ENCODE assay signal across 8 mouse cellular contexts in genomic region chr6:106645496-106646211, GRCm38 (mm10).
DNase-seq lines count a peak whose midpoint lies in the region; ATAC-seq and TF ChIP-seq lines count a peak whose summit lies in the region.

No protein-coding gene starts in this region.

- H3K9me3 ChIP-seq in intestine, embryonic 14.5 days (ENCODE audit: control insufficient read depth, low read length): no peaks in the 10 kb centered on the region
- no peaks in the 10 kb centered on the region for H3K9me3 ChIP-seq in intestine, embryonic 15.5 days
- H3K9me3 ChIP-seq in liver, postnatal 0 days (ENCODE audit: low read length): no peaks in the 10 kb centered on the region

- no peaks in the 10 kb centered on the region for H3K27me3 ChIP-seq in intestine, embryonic 14.5 days (replicated peaks; ENCODE audit: control insufficient read depth, insufficient read depth, low read length)
- H3K27me3 ChIP-seq in intestine, embryonic 15.5 days (replicated peaks): no peaks in the 10 kb centered on the region
- H3K27me3 ChIP-seq in liver, postnatal 0 days (ENCODE audit: insufficient read depth, low read length): no peaks in the 10 kb centered on the region

- H3K4me2 ChIP-seq in intestine, embryonic 14.5 days (ENCODE audit: low read length): no peak overlapping the region
- no peak overlapping the region for H3K4me2 ChIP-seq in intestine, embryonic 15.5 days (replicated peaks)
- H3K4me2 ChIP-seq in liver, postnatal 0 days (ENCODE audit: low read depth, low read length): no peak overlapping the region

- no peak overlapping the region for H3K9ac ChIP-seq in intestine, embryonic 14.5 days (ENCODE audit: low read length)
- H3K9ac ChIP-seq in intestine, embryonic 15.5 days: no peak overlapping the region
- no peak overlapping the region for H3K9ac ChIP-seq in liver, postnatal 0 days (replicated peaks)

- peak; percentile 52 for TF ChIP-seq CTCF in liver, postnatal 0 days (IDR thresholded peaks at IDR 0.05; ENCODE audit: low read depth)

- peak; percentile 63 for DNase-seq in intestine, embryonic 14.5 days (ENCODE audit: low spot score)
- peak; percentile 51 for DNase-seq in cerebellum, adult 9-11 months
- DNase-seq in frontal cortex, postnatal 25 days (ENCODE audit: low spot score in 2 of 2): peak; percentile 32 to 54
- peak; percentile 43 to 68 for DNase-seq in kidney, postnatal 36 days
- no peak for DNase-seq in liver, postnatal 0 days
- DNase-seq in right cerebral cortex, postnatal 36 days (ENCODE audit: low spot score in 2 of 2): peak; percentile 48 to 54
- no peak for DNase-seq in ovary, postnatal 36 days (ENCODE audit: low spot score)

- H3K4me3 ChIP-seq in intestine, embryonic 14.5 days (ENCODE audit: low read depth, low read length): no peak overlapping the region
- no peak overlapping the region for H3K4me3 ChIP-seq in intestine, embryonic 15.5 days (replicated peaks)
- no peak overlapping the region for H3K4me3 ChIP-seq in liver, postnatal 0 days (ENCODE audit: low read depth, low read length)

- H3K27ac ChIP-seq in intestine, embryonic 14.5 days (ENCODE audit: low read depth): no peak overlapping the region
- H3K27ac ChIP-seq in intestine, embryonic 15.5 days: no peak overlapping the region
- H3K27ac ChIP-seq in liver, postnatal 0 days (ENCODE audit: low read depth): no peak overlapping the region

- no peak for TF ChIP-seq EP300 in liver, postnatal 0 days (IDR thresholded peaks at IDR 0.05; ENCODE audit: low read depth)

- no peak for ATAC-seq in intestine, embryonic 14.5 days (replicated peaks; ENCODE audit: low FRiP score, low TSS enrichment, low read depth)
- no peak for ATAC-seq in intestine, embryonic 15.5 days
- no peak for ATAC-seq in liver, postnatal 0 days

- no peaks in the 10 kb centered on the region for H3K36me3 ChIP-seq in intestine, embryonic 14.5 days (ENCODE audit: control insufficient read depth, insufficient read depth, low read length)
- no peaks in the 10 kb centered on the region for H3K36me3 ChIP-seq in intestine, embryonic 15.5 days
- H3K36me3 ChIP-seq in liver, postnatal 0 days (replicated peaks; ENCODE audit: insufficient read depth, low read length): no peaks in the 10 kb centered on the region

- no peaks in the 10 kb centered on the region for H3K4me1 ChIP-seq in intestine, embryonic 14.5 days (replicated peaks; ENCODE audit: control insufficient read depth, insufficient read depth, low read length)
- H3K4me1 ChIP-seq in intestine, embryonic 15.5 days (replicated peaks): no peaks in the 10 kb centered on the region
- no peaks in the 10 kb centered on the region for H3K4me1 ChIP-seq in liver, postnatal 0 days (ENCODE audit: insufficient read depth)

- 41% methylated on average over 5 of the region's 5 CpGs for WGBS in intestine, embryonic 14.5 days
- 39% methylated on average over 5 of the region's 5 CpGs for WGBS in intestine, embryonic 15.5 days
- WGBS in liver, postnatal 0 days (ENCODE audit: insufficient replicate concordance): 36% methylated on average over 5 of the region's 5 CpGs

Comparison
In these comparisons a context has a peak if more than half of its experiments do, and no peak if none do; other contexts are left out.
1. DNase-seq: peak in intestine, embryonic 14.5 days (single experiment), cerebellum, adult 9-11 months (single experiment), frontal cortex, postnatal 25 days (2 of 2), kidney, postnatal 36 days (2 of 2) and right cerebral cortex, postnatal 36 days (2 of 2); none in liver, postnatal 0 days (single experiment) and ovary, postnatal 36 days (single experiment).